Mouse (Mus musculus) T-helper 1 cell (primary cell): ENCODE measurements around the gene Ism2.
"Not testable (repeated sequence)": the region's sequence is repeated elsewhere in the genome, so short reads cannot be mapped to it uniquely, and the experiment has no call there.

Experiments
- in situ Hi-C: fragments of 300-600 bp; cut with MboI, MseI; formaldehyde crosslinking; loops from one replicate; pipeline ENCODE4 v1.15.1; 2025; ENCODE audit warnings: high pct_unique_total_duplicates

Ism2 gene

GRCm38 (mm10) chr12:87289100-87289499 is 10.4 kb downstream of the Ism2 start:
- in situ Hi-C loops, result no loop called here

- in situ Hi-C loops, result no loop called here
Measured at GRCm38 (mm10) chr12:87284726-87285125, 14.8 kb downstream of the Ism2 start.

DNA sequence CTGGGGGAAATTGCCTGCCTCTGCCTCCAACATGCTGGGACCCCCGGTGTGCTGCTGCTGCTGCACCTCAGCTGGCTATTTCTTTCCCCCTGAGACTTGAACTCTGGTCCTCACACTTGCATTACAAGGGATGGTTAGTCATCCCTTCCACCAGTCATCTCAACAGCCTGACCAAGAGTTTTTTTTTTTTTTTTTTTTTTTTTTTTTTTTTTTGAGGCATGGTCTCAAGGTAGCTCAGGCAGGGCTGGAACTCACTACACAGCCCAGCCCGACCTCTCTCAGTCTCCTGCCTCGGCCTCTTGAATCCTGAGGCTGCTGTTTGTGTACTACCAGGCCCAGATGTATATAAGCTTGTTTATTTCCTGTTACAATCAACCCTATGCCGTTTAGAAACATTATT is 15.2 kb downstream of the Ism2 start:
- in situ Hi-C loops, result no loop called here

- in situ Hi-C loops, result no loop called here
Measured at GRCm38 (mm10) chr12:87283706-87284105, 15.8 kb downstream of the Ism2 start.

- in situ Hi-C loops, result no loop called here
Measured at GRCm38 (mm10) chr12:87282743-87283142, 16.8 kb downstream of the Ism2 start.

- in situ Hi-C loops, result no loop called here
Measured at GRCm38 (mm10) chr12:87281766-87282165, 17.7 kb downstream of the Ism2 start.

DNA sequence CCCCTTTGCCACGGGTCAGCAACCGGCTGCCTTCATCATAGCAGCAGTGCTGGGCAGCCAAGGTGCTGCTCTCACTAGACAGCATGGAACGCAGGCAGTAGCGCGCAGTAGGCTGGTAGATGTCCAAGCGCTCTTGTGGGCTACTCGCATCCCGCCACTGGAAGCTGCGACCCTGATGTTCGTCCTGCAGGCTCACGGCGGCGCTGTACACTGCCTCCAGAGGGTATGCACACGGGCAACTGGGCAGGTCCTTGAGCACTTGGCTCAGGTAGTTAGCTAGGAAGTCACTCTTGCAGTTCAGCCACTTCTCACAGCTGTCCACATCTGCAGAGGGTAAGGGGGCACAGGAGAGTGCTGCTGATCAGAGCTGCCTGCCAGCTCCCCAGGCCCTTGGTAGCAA is 19.6 kb downstream of the Ism2 start:
- in situ Hi-C loops, result no loop called here

DNA sequence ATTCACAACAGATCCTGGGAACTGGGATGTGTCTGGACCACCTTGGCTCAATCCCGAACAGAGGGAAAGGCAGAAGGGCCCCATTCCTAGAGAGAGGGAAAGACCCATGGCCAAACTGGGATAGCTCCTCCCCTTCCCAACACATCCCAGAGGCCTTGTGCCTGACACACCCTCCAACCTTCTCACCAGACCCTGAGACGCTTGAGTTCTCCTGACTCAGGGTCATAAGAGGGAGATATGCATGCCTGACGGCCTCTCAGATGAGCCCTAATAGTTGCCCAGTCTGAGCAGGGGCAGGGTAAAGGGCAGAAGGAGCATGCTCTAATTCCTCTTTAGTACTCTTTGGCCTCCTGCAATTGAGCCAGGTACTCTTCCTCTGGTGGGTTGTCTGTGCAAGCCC is 20.2 kb downstream of the Ism2 start:
- in situ Hi-C loops, result no loop called here

GRCm38 (mm10) chr12:87278118-87278730 is 21.3 kb downstream of the Ism2 start:
- in situ Hi-C loops, result no loop called here

DNA sequence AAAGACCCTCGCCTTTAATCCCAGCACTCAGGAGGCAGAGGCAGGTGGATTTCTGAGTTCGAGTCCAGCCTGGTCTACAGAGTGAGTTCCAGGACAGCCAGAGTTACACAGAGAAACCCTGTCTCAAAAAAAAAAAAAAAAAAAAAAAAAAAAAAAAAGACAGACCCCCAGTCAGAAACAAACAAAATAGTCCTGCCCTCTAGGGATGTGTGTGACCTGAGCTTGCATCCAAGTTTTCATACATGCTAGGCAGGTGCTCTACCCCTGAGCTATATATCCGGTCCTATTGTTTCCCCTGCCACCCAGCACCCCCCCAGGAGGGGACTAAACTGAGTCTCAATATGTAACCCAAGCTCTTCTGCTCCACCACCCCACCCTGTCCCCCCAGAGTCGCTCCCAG is 22.3 kb downstream of the Ism2 start:
- in situ Hi-C loops, result not testable (repeated sequence)

GRCm38 (mm10) chr12:87274853-87275831 is 24.4 kb downstream of the Ism2 start:
- in situ Hi-C loops, result no loop called here

DNA sequence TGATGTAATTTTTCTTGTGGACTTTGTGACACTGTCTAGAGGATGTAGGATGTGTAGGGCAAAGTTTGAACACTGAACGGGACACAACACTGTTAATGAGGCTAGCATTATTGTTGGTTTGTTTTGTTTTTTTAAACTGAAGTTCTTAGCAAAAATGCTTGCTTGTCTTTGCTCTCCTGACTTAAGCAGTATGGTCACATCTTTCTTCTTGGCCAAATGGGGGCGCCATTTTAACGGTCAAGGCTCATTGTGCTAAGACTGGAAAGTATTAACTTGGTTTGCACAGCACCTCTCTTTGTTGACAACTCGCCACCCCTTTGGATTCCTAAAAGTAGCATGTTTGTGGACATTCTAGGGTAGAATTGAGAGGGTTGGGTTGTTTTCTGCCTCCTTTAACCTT is 31.8 kb downstream of the Ism2 start:
- in situ Hi-C loops, result loop anchor here (10.0 kb wide), 1 partner anchor 123 kb away; the partner anchor contains the start of genes Gstz1 and Pomt2

GRCm38 (mm10) chr12:87266827-87267603 is 32.5 kb downstream of the Ism2 start:
- in situ Hi-C loops, result loop anchor here (10.0 kb wide), 1 partner anchor 122 kb away; the partner anchor contains the start of genes Gstz1 and Pomt2

- in situ Hi-C loops, result loop anchor here (10.0 kb wide), 1 partner anchor 121 kb away; the partner anchor contains the start of genes Gstz1 and Pomt2
Measured at GRCm38 (mm10) chr12:87266108-87266826, 33.2 kb downstream of the Ism2 start, which contains the start of the genes Vipas39 and Ahsa1. Gene Vipas39 (minus strand): TSS chr12:87266256. Gene Ahsa1 (plus strand): TSS chr12:87266479.

DNA sequence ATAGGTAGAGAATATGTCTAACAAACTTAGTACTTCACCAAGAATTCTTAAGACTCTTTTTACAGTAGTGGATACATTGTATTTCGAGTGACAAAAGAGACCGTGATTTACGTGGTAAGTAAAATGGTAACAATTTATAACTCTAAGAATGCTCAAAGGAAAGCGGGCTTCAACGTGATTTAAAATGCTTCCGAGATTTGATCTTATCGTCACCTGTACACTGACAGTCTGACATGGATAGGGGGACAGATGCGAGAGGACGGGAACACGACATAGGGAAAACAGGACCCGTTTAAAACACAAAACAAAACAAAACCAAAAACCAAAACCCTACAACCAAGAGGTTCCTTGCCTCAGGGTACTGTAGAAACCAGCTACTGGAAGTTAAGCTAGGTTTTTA is 34.1 kb downstream of the Ism2 start:
- in situ Hi-C loops, result loop anchor here (10.0 kb wide), 1 partner anchor 121 kb away; the partner anchor contains the start of genes Gstz1 and Pomt2

DNA sequence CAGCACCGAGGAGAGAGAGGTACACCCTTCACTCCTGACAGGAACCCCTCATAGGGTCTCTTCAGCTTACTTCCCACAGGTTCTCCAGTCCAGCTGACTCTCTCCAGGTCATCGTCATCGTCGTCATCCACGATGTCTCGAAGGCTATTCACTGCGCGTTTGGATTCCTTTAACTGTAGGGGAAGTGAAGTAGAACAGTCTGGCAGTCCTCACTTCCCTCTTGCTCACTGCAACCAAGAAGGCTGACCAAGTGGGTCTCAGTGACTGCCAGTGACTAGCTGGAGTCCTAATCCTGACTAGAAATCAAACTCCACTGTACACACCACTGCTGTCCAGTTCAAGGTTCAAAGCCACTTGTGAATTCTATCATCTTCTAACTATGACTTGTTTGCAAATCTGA is 38.9 kb downstream of the Ism2 start:
- in situ Hi-C loops, result loop anchor here (5.0 to 10.0 kb wide), 2 partner anchors 63 to 116 kb away; partner anchors contain the start of genes Gstz1, Pomt2 and Samd15

DNA sequence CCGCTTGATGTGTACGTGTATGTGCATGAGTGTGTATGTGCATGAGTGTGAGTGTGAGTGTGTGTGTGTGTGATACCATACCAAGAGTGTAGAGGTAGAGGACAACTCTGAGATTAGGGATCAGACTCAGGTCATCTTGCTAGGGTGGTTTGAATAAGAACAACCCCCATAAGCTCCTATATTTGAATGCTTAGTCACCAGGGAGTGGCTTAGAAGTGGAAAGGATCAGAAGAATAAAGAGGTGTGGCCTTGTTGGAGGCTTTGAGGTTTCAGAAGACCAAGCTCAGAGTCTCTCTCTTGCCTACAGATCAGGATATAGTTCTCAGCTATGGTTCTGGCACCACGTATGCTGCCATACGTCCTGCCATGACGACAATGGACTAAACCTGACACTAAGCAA is 42.9 kb downstream of the Ism2 start:
- in situ Hi-C loops, result no loop called here

DNA sequence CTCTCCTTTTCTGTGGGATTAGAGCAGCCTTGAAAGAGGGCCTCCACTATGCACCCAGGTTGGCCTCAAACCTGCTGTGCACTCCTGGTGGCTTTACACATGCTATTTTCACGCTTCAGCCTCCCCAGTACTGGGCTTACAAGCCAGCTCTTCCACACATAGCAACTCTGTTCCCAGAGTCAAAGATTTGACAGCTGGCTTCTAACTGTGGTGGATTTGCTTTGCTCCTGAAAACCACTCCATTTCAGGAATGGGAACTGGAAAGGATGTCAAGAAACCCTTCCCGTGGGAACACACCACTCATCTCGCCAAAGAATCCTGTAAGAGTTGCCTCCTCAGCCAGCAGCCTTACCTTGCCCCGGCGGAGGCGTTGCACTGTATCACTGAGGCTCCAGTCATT is 45.6 kb downstream of the Ism2 start:
- in situ Hi-C loops, result no loop called here

GRCm38 (mm10) chr12:87250161-87250560 is 49.3 kb downstream of the Ism2 start:
- in situ Hi-C loops, result no loop called here

DNA sequence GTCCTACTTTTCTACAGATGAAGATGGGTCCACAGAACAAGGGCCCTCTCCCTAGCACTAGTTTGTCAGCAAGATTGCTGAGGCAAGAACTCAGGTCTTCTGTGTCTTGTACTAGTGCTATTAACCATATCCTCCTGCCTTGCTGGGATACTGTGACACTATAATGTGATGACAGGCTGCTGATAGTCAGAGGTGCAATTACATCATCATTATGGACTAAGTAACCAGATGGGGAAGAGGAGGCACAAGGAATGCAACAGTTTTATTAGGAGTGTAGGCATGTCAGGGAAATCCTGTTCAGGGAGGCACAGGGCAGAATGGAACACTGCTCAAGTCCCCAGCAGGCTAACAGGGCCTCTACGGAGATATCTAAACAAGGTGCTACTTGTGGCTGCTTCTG is 60.9 kb downstream of the Ism2 start, which contains the start of gene Noxred1:
Gene Noxred1, minus strand, starts transcription at position 101 of the 400 bp plus-strand sequence.
- in situ Hi-C loops, result no loop called here
